Mouse (Mus musculus): ENCODE measurements at regions not wholly inside any gene's neighbourhood (a gene's known extent, or its start where the extent isn't known, plus 50 kb on each side); places are given as distances from the start of the nearest gene placed in this dataset.

DNA sequence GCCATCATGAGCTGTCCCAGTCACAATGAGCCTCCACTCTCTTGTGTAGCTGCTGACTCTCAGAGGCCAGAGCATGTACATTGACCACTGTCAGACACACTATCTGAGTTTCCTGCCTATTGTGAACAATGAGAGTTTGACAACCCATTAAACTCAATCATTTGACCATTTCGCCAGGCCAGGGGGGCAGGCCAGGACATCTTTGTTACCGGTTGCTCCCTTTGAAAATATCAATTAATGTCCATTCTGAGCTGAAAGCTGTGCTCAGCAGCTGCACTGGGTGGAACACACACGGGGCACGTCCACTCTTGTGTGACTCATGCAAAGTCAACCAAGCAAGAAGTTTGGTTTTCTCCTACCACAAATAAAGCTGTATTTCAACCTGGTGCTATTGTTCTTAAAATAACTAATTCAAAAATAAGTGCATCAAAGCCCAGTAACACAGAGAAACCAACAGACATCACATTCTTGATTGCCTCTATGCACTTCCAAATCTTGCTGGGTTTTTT lies 197.9 kb downstream of the Lmo4 start:
- TF ChIP-seq CTCF (conservative IDR thresholded peaks at IDR 0.05; ENCODE audit: low read length): no peak
- no peak; the same call in 1 of the 2 replicates for TF ChIP-seq NANOG (IDR thresholded peaks at IDR 0.05; ENCODE audit: borderline replicate concordance, low read length)
- TF ChIP-seq POU5F1 (IDR thresholded peaks at IDR 0.05; ENCODE audit: borderline replicate concordance, low read length): no peak
